Mouse (Mus musculus): Measurements from ENCODE around the gene Dgki. TPM values are rescaled to one million over a fixed set of nuclear protein-coding genes. Genes with fewer than 3 reads are reported as not detected.

Gene Dgki
- total RNA-seq, 2 experiments from 2014 or later = 84.9 to 85.1 TPM

- no peak for DNase-seq (ENCODE audit: low spot score in 2 of 2)
Measured at GRCm38 (mm10) chr6:36816666-36817065, 483.3 kb downstream of the Dgki start.

GRCm38 (mm10) chr6:36815992-36816391 is 484.0 kb downstream of the Dgki start:
- DNase-seq (ENCODE audit: low spot score in 2 of 2) = no peak

DNA sequence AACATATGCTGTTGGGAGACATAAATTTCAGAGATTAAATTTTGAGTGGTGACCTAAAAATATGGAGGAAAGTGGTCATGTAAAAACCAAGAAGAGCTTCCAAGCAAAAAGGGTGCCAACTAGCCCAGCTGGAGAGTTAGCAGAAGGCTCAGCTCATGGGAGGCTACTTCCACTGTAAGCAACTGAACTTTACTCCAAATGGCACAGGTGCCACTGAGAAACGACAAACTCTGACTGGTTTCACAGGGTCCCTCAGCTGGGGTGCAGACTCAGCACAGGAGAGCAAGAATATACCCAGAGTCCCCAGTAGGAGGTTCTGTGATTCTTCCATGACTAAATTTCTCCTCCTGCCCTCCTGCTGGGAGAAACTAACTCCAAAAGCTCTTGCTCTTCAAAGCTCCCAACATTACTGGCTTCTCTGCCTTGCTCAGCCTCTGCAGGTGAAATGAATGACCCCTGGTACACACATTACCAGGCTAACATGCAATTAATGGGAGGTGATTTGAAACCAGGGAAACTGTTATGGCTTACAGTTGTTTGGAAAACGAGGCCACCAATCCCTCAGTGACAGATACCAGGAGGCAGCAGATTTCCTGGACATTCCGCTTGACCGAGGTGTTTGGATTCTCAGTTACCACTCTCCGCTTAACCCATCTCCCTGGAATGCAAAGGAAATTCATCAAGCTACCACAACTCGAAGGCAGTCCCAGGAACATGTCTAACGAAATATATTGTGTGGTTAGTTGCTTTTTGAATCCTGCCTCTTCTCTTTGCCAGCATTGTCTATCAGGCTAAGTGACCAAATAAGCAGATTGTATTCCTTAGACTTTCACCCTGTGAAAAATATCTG is 487.1 kb downstream of the Dgki start:
- no peak for DNase-seq (ENCODE audit: low spot score in 2 of 2)

DNA sequence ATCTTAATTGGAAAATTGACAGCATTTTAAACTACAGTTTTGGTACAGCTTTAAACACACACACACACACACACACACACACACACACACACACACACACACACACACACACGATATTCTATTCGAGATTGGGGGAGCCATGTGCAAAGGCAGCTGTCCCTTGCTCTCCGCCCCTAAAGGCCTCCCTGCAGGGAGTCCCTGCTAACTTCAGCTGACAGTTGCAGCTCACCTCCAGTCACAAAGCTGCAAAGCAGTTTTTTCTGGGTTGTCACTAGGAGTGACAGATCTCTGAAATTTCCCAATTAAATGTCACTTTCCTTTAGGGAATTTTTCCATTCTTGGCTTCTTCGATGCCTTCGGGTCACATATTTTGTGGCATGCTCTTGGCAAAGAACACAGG is 489.5 kb downstream of the Dgki start:
- no peak for DNase-seq (ENCODE audit: low spot score in 2 of 2)

DNA sequence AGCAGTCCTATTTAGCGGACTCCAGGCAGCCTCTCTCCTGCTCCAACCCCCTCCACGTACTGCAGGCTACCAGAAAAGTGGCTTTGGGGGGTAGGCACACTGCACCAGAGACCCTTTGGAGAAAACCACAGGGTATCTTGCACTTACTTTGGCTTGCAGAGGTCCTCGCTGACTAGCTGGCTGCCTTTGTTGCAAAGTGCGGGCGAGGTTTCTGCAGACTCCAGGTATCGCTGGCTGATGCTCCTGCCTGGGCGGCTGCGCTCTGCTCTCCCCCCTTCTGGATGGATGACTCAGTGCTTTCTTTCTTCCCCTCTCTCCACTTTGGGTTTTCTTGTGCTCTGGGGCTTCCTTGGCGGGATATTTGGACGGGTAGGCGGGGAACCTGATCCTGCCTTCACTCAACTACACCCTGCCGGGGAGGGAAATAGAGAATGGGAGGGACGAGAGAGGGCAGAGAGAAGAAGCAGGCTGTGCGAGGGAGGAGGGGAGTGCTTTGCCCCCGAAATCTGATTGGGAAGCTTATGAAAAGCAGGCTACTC is 490.2 kb downstream of the Dgki start, which contains the start of gene Ptn:
Ptn (minus strand) TSS at position 474 of the 539 bp plus-strand sequence.
- peak; percentile 67 to 79 for DNase-seq (ENCODE audit: low spot score in 2 of 2)

GRCm38 (mm10) chr6:36809311-36809726 is 490.7 kb downstream of the Dgki start:
- DNase-seq (ENCODE audit: low spot score in 2 of 2) = peak; percentile 54 to 65

GRCm38 (mm10) chr6:36808306-36809058 is 491.5 kb downstream of the Dgki start:
- DNase-seq (ENCODE audit: low spot score in 2 of 2) = no peak

- no peak for DNase-seq (ENCODE audit: low spot score in 2 of 2)
Measured at GRCm38 (mm10) chr6:36806906-36807305, 493.1 kb downstream of the Dgki start.

DNA sequence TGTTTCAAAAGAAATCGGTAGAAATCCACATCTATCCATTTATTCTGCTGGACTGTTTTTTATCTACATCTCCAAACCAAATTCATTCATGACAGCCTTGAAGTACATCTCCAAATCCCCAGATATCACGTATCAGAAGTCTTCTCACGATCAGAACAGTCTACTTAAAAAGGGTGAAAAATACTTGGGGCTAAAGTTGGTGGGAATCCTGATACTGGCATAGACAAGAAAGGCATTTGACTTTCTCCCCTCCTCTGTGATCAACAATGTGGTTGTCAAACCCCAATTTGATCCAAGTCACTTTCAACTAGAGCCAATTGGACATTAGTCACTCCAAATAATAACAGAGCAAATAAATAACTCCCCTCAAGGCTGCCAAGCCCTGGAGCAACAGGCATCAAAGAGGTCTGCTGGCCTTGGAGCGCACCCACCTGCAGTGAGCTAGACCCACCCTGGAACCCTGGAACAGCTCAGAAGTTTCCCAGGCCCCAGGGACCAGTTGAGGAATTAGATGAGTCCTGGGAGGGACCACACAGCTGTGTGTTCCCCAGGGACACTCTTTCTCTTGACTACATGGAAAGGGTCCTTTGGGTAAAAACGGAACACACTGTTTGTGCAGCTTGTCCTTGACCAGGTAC is 499.6 kb downstream of the Dgki start:
- DNase-seq (ENCODE audit: low spot score in 2 of 2) = no peak

- no peak for DNase-seq (ENCODE audit: low spot score in 2 of 2)
Measured at GRCm38 (mm10) chr6:36797066-36797655, 502.8 kb downstream of the Dgki start.

Other genes starting within 250 kb of the Dgki start
- gene Creb3l2, start 142.0 kb upstream of the Dgki start, total RNA-seq (2021) = 1 to 10 TPM; 6.9 to 7.0 TPM
- not detected for gene Akr1d1, start 230.0 kb upstream of the Dgki start, total RNA-seq (2021)

All from left cerebral cortex, adult 18-20 months (tissue).